Mouse (Mus musculus) erythroblast, adult 5-6 weeks (primary cell): ENCODE data around the gene Fam83f. TPM values are rescaled to one million over a fixed set of nuclear protein-coding genes. Genes with fewer than 3 reads are reported as not detected.
"Not testable (repeated sequence)": the region's sequence is repeated elsewhere in the genome, so short reads cannot be mapped to it uniquely, and the experiment has no call there.

ENCODE experiments used
- ATAC-seq: replicated peaks from 2 replicates; pipeline ENCODE4 v1.8.0; 2016; ENCODE audit warnings: moderate number of reproducible peaks, mild to moderate bottlenecking, moderate TSS enrichment, inconsistent platforms; ENCODE audit not compliant: poor library complexity, low FRiP score, severe bottlenecking
- total RNA-seq, 2 experiments: library from RNA; stranded (forward) in 1 of 2; stranded (reverse) in 1 of 2; fragments of 150-400 nt in 1 of 2; fragments of 200-764, 138-1000 nt in 1 of 2; gene quantifications; 2 replicates each; pipeline versions ENCODE4 v1.2.3 to v1.2.4; 2015 to 2017; ENCODE audit warnings: low replicate concordance in 2 of 2

The Fam83f gene
- total RNA-seq, 2 experiments from 2014 or later = not detected

GRCm38 (mm10) chr15:80732266-80733030 lies 60.8 kb downstream of the Fam83f start:
- ATAC-seq = no peak

- no peak for ATAC-seq
Observed at GRCm38 (mm10) chr15:80735300-80735699, 63.7 kb downstream of the Fam83f start.

- not testable (repeated sequence) for ATAC-seq
Observed at GRCm38 (mm10) chr15:80735708-80736107, 64.1 kb downstream of the Fam83f start.

DNA sequence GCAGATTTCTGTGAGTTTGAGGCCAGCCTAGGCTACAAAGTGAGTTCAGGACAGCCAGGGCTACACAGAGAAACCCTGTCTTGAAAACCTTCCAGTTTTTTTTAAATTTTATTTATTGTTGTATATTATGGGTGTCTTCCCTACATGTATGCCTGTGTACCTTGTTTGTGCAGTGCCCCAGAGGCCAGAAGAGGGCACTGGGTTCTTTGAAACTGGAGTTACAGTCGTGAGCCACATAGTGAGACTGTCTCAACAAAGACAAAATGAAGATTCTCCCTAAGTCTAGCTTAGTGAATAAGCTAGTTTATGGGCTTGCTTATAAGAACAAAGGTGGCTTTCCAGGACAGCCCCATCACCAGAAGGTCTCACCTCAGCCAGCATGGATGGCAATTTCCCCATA lies 64.9 kb downstream of the Fam83f start:
- ATAC-seq = peak; percentile 58; the same call in 1 of the 2 replicates

GRCm38 (mm10) chr15:80738244-80738643 lies 66.6 kb downstream of the Fam83f start:
- ATAC-seq = no peak

DNA sequence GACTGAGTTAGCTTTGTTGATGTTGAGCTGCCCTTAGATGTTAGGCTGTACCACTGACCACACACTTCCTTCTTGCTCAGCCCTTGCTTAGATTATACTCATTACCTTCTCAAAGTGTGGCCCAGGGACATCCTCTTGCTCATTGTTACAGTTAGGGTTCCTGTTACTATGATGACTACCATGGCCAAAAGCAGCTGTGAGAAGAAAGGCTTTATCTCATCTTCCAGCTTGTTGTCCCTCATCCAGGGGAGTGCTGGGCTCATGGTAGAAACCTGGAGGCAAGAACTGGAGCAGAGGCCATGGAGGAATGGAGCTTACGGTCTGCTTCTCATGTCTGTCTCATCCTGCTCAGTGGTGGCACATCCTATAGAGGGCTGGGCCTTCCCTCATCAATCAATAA lies 68.3 kb downstream of the Fam83f start:
- ATAC-seq = no peak

DNA sequence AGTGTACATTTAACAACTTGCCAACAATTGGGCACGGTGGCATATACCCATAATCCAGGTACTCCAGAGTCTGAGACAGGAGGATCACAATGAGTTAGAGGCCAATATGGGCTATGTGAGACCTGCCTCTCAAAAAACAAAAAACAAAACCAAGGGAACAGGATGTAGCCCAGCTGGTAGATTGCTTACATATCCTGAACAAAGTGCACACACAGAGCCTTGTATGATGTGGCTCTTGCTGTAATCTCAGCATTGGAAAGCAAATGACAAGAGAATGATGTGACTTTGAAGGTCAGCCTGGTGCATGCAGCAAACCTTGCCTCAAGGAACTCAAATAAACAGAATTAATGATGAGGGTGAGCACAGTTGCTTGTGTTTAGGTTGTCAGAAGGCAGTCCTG lies 70.2 kb downstream of the Fam83f start:
- ATAC-seq = no peak

- ATAC-seq = peak; percentile 79
Observed at GRCm38 (mm10) chr15:80742991-80743474, 71.4 kb downstream of the Fam83f start.

- ATAC-seq = no peak
Observed at GRCm38 (mm10) chr15:80743606-80744005, 72.0 kb downstream of the Fam83f start.

DNA sequence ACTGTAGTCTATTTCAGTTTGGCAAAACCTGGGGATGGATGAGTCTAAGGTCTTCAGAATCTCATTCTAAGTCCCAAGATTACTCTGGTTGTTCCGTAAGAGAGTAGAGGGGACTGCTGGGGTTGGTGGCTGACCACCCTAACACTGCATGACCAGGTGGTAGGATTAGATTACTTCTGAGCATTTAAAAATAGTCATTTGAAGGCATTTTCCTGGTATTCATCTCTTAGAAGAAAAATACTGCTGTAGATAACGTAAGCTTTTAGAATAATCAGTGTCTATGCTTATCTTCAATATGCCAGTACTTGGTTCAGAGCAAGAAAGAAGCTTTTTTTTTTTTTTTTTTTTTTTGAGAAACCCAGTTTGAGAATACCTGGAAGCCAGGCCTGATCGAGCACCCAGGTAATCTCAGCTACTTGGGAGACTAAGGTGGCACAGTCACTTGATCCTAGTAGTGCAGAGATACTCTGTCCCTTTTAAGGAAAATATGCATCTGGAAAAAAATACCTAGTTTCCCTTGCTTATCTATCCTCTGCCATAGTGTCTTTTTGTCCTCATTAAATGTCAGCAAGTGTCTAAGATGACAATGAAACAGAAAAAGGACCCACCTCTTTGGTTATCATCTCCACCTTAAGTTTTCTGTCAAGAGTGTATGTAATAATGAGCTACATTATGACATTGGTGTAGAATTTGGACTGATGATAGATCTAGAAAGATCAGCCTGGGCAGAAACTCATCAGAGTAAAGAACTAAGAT lies 73.2 kb downstream of the Fam83f start:
- no peak for ATAC-seq

GRCm38 (mm10) chr15:80748979-80749378 lies 77.3 kb downstream of the Fam83f start:
- ATAC-seq = no peak; the same call in 1 of the 2 replicates

Other genes starting within 250 kb of the Fam83f start
- gene Enthd1, start 106.7 kb upstream of the Fam83f start, total RNA-seq (2015; ENCODE audit: low replicate concordance) = not detected in 2 replicates
- not detected in 2 replicates for gene Enthd1, start 106.7 kb upstream of the Fam83f start, total RNA-seq (2017; ENCODE audit: low replicate concordance)
- gene Grap2, start 99.3 kb upstream of the Fam83f start, total RNA-seq (2015; ENCODE audit: low replicate concordance) = 138 and 159 TPM in 2 replicates
- gene Grap2, start 99.3 kb upstream of the Fam83f start, total RNA-seq (2017; ENCODE audit: low replicate concordance) = 126 and 164 TPM in 2 replicates
- 138 and 146 TPM in 2 replicates for gene Tnrc6b, start 39.5 kb downstream of the Fam83f start, total RNA-seq (2015; ENCODE audit: low replicate concordance)
- 214 and 245 TPM in 2 replicates for gene Tnrc6b, start 39.5 kb downstream of the Fam83f start, total RNA-seq (2017; ENCODE audit: low replicate concordance)